Mouse (Mus musculus): ENCODE measurements at regions not wholly inside any gene's neighbourhood (a gene's known extent, or its start where the extent isn't known, plus 50 kb on each side); places are given as distances from the start of the nearest gene placed in this dataset.

- H3K27ac ChIP-seq (ENCODE audit: low read depth), result no peak overlapping the region
- no peaks in the 10 kb centered on the region for H3K9me3 ChIP-seq (replicated peaks; ENCODE audit: control insufficient read depth, low read length)
- DNase-seq (ENCODE audit: low spot score) (no peak), ATAC-seq (ENCODE audit: insufficient read depth, low read depth) (no peak)
- no peak overlapping the region for H3K9ac ChIP-seq (replicated peaks; ENCODE audit: low read depth, low read length)
- TF ChIP-seq EP300 (IDR thresholded peaks at IDR 0.05; ENCODE audit: low read depth) (no peak), CTCF (IDR thresholded peaks at IDR 0.05; ENCODE audit: low read depth) (no peak)
- H3K4me2 ChIP-seq (ENCODE audit: low read depth, low read length), result no peak overlapping the region
- no peaks in the 10 kb centered on the region for H3K4me1 ChIP-seq (ENCODE audit: control insufficient read depth, insufficient read depth)
- WGBS, result 87% methylated on average over 5 of the region's 5 CpGs
- no peak overlapping the region for H3K4me3 ChIP-seq (ENCODE audit: low read depth, low read length)
- no peaks in the 10 kb centered on the region for H3K27me3 ChIP-seq (ENCODE audit: control insufficient read depth, insufficient read depth, low read length)
- no peaks in the 10 kb centered on the region for H3K36me3 ChIP-seq (replicated peaks; ENCODE audit: control insufficient read depth, insufficient read depth, low read length)
Measured at GRCm38 (mm10) chr8:64438489-64438888, 232.4 kb upstream of the Tll1 start.

- Histone ChIP-seq H3K4me2 (ENCODE audit: low read depth, low read length) (no peak overlapping the region), H3K27ac (ENCODE audit: low read depth) (no peak overlapping the region), H3K27me3 (ENCODE audit: control insufficient read depth, insufficient read depth, low read length) (no peaks in the 10 kb centered on the region), H3K4me3 (ENCODE audit: low read depth, low read length) (no peak overlapping the region), H3K9me3 (replicated peaks; ENCODE audit: control insufficient read depth, low read length) (no peaks in the 10 kb centered on the region), H3K4me1 (ENCODE audit: control insufficient read depth, insufficient read depth) (no peaks in the 10 kb centered on the region), H3K36me3 (replicated peaks; ENCODE audit: control insufficient read depth, insufficient read depth, low read length) (no peaks in the 10 kb centered on the region), H3K9ac (replicated peaks; ENCODE audit: low read depth, low read length) (no peak overlapping the region)
- TF ChIP-seq EP300 (IDR thresholded peaks at IDR 0.05; ENCODE audit: low read depth) (no peak), CTCF (IDR thresholded peaks at IDR 0.05; ENCODE audit: low read depth) (no peak)
- ATAC-seq (ENCODE audit: insufficient read depth, low read depth) (no peak), DNase-seq (ENCODE audit: low spot score) (no peak)
- WGBS, result 80% methylated on average over 7 of the region's 7 CpGs
Measured at GRCm38 (mm10) chr8:64434648-64435047, 228.6 kb upstream of the Tll1 start.

DNA sequence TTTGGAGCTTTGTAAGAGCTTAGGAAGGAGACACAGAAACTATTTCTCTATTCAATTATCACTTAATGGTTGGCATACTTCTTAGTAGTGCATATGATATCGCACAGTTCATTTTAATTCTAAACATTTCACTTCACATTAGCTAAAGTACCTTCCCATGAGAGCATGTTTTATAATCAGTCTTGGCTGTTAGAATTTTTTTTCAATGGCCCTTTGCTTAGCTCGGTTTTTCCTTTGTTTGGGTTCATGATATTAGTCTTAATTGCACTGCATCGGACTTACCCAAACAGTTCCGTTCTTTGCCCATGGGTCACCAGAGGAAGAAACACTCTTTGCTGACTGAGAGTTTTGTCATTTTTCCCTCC, 216.8 kb upstream of the Tll1 start:
- ATAC-seq (ENCODE audit: insufficient read depth, low read depth) (no peak), DNase-seq (ENCODE audit: low spot score) (no peak)
- Histone ChIP-seq H3K4me1 (ENCODE audit: control insufficient read depth, insufficient read depth) (no peaks in the 10 kb centered on the region), H3K9me3 (replicated peaks; ENCODE audit: control insufficient read depth, low read length) (no peaks in the 10 kb centered on the region), H3K27ac (ENCODE audit: low read depth) (no peak overlapping the region), H3K4me2 (ENCODE audit: low read depth, low read length) (no peak overlapping the region), H3K4me3 (ENCODE audit: low read depth, low read length) (no peak overlapping the region), H3K27me3 (ENCODE audit: control insufficient read depth, insufficient read depth, low read length) (no peaks in the 10 kb centered on the region), H3K9ac (replicated peaks; ENCODE audit: low read depth, low read length) (no peak overlapping the region), H3K36me3 (replicated peaks; ENCODE audit: control insufficient read depth, insufficient read depth, low read length) (no peaks in the 10 kb centered on the region)
- WGBS, result 62% methylated on average over 4 of the region's 4 CpGs
- TF ChIP-seq EP300 (IDR thresholded peaks at IDR 0.05; ENCODE audit: low read depth) (no peak), CTCF (IDR thresholded peaks at IDR 0.05; ENCODE audit: low read depth) (no peak)

- no peaks in the 10 kb centered on the region for H3K9me3 ChIP-seq (replicated peaks; ENCODE audit: control insufficient read depth, low read length)
- no peak for TF ChIP-seq EP300 (IDR thresholded peaks at IDR 0.05; ENCODE audit: low read depth)
- TF ChIP-seq CTCF (IDR thresholded peaks at IDR 0.05; ENCODE audit: low read depth), result no peak
- no peak for DNase-seq (ENCODE audit: low spot score)
- no peaks in the 10 kb centered on the region for H3K4me1 ChIP-seq (ENCODE audit: control insufficient read depth, insufficient read depth)
- no peak overlapping the region for H3K9ac ChIP-seq (replicated peaks; ENCODE audit: low read depth, low read length)
- H3K27ac ChIP-seq (ENCODE audit: low read depth), result no peak overlapping the region
- no peak overlapping the region for H3K4me3 ChIP-seq (ENCODE audit: low read depth, low read length)
- no peak for ATAC-seq (ENCODE audit: insufficient read depth, low read depth)
- H3K4me2 ChIP-seq (ENCODE audit: low read depth, low read length), result no peak overlapping the region
- no peaks in the 10 kb centered on the region for H3K36me3 ChIP-seq (replicated peaks; ENCODE audit: control insufficient read depth, insufficient read depth, low read length)
- 54% methylated on average over 8 of the region's 8 CpGs for WGBS
- no peaks in the 10 kb centered on the region for H3K27me3 ChIP-seq (ENCODE audit: control insufficient read depth, insufficient read depth, low read length)
Measured at GRCm38 (mm10) chr8:64422200-64422849, 216.3 kb upstream of the Tll1 start.

DNA sequence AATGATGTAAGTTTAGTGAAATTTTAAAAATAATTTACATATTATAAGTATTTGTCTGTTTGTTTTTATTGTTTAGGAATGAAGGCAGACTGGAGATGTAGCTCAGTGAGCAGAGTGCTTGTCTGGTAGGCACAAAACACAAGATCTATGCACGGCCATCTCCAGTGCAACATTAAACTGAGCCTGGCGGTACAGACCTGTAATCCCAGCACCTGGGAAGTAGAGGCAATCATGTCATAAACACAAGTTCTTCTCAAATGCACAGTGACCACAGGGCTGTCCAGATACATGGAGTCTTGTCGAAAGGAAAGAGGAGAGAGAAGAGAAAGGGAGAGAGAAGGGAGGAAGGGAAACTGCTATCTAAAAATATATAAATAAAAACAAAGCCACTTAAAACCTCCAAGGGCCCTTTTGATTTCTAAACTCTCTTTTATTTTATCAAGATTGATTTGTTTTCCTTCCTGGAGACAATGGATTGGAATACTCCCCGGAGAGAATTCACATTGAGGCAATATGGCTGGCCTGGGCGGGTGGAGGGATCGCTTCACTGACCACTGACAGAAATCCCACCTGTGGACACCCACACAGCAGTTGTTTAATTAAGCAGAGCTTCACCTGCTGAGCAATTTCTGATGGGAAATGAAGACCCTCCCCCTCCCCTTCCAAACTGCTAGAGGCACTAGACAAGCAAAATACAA, 215.6 kb upstream of the Tll1 start:
- Histone ChIP-seq H3K9ac (replicated peaks; ENCODE audit: low read depth, low read length) (no peak overlapping the region), H3K4me3 (ENCODE audit: low read depth, low read length) (no peak overlapping the region), H3K27ac (ENCODE audit: low read depth) (no peak overlapping the region), H3K4me2 (ENCODE audit: low read depth, low read length) (no peak overlapping the region), H3K36me3 (replicated peaks; ENCODE audit: control insufficient read depth, insufficient read depth, low read length) (no peaks in the 10 kb centered on the region), H3K9me3 (replicated peaks; ENCODE audit: control insufficient read depth, low read length) (no peaks in the 10 kb centered on the region), H3K27me3 (ENCODE audit: control insufficient read depth, insufficient read depth, low read length) (no peaks in the 10 kb centered on the region), H3K4me1 (ENCODE audit: control insufficient read depth, insufficient read depth) (no peaks in the 10 kb centered on the region)
- WGBS, result 81% methylated on average over 6 of the region's 6 CpGs
- TF ChIP-seq EP300 (IDR thresholded peaks at IDR 0.05; ENCODE audit: low read depth), result no peak
- no peak for TF ChIP-seq CTCF (IDR thresholded peaks at IDR 0.05; ENCODE audit: low read depth)
- DNase-seq (ENCODE audit: low spot score) (no peak), ATAC-seq (ENCODE audit: insufficient read depth, low read depth) (no peak)
